ENCODE assay signal across 9 mouse cellular contexts in the genomic region with DNA sequence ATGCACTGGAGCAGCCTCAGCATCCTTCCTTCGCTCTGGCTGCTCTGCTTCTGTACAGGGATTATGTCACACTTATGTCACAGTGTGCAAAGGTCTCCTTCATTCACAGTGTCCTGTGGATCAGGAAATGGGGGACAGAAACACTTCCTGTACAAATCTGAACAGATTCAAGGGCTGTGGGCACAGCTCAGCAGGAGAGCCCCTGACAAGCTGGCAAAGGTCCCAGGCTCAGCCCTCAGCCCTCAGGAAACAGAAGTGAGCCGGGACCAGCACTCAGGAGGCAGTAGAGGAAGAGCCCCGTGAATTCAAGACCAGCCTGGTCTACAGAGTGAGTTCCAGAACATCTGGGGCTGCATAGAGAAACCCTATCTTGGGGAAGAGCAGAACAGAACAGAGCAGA. TPM values are rescaled to one million over a fixed set of nuclear protein-coding genes. Genes with fewer than 3 reads are reported as not detected.
DNase-seq lines count a peak whose midpoint lies in the region; ATAC-seq and TF ChIP-seq lines count a peak whose summit lies in the region.
"Had no signal": no experiment of that assay in that cellular context is flagged by ENCODE, and none has a peak within 500 bp of the region (broad histone marks: within the 10 kb centered on the region; RNA-seq: fewer than 3 reads in every experiment).

No protein-coding gene starts in this region.

- no peaks in the 10 kb centered on the region for H3K27me3 ChIP-seq in limb, embryonic 12.5 days
- H3K27me3 ChIP-seq in limb, embryonic 10.5 days (ENCODE audit: low read depth, poor library complexity, severe bottlenecking), result no peaks in the 10 kb centered on the region
- H3K27me3 ChIP-seq in heart, postnatal 0 days (ENCODE audit: control insufficient read depth, insufficient read depth, low read length), result no peaks in the 10 kb centered on the region
- no peaks in the 10 kb centered on the region for H3K27me3 ChIP-seq in limb, embryonic 15.5 days
- H3K27me3 ChIP-seq: midbrain, embryonic 12.5 days had no signal

- H3K9ac ChIP-seq in limb, embryonic 12.5 days (replicated peaks), result no peak overlapping the region
- H3K9ac ChIP-seq in heart, postnatal 0 days (replicated peaks; ENCODE audit: low read depth, low read length), result no peak overlapping the region
- H3K9ac ChIP-seq in limb, embryonic 15.5 days, result no peak overlapping the region
- H3K9ac ChIP-seq: midbrain, embryonic 12.5 days had no signal

- no peak for TF ChIP-seq CTCF in heart, postnatal 0 days (IDR thresholded peaks at IDR 0.05; ENCODE audit: low read depth)

- TF ChIP-seq EP300 in heart, postnatal 0 days (IDR thresholded peaks at IDR 0.05; ENCODE audit: low read depth), result peak; percentile 78

- H3K36me3 ChIP-seq in limb, embryonic 12.5 days, result no peaks in the 10 kb centered on the region
- H3K36me3 ChIP-seq in limb, embryonic 10.5 days, result no peaks in the 10 kb centered on the region
- no peaks in the 10 kb centered on the region for H3K36me3 ChIP-seq in heart, postnatal 0 days (replicated peaks; ENCODE audit: control insufficient read depth, insufficient read depth, low read length)
- H3K36me3 ChIP-seq in limb, embryonic 15.5 days, result no peaks in the 10 kb centered on the region
- H3K36me3 ChIP-seq: midbrain, embryonic 12.5 days had no signal

- H3K4me2 ChIP-seq in limb, embryonic 12.5 days, result no peak overlapping the region
- no peak overlapping the region for H3K4me2 ChIP-seq in heart, postnatal 0 days (ENCODE audit: low read depth, low read length)
- H3K4me2 ChIP-seq in limb, embryonic 15.5 days, result no peak overlapping the region
- H3K4me2 ChIP-seq: midbrain, embryonic 12.5 days had no signal

- no peak overlapping the region for H3K4me3 ChIP-seq in limb, embryonic 12.5 days (replicated peaks)
- no peak overlapping the region for H3K4me3 ChIP-seq in limb, embryonic 10.5 days
- H3K4me3 ChIP-seq in heart, postnatal 0 days (ENCODE audit: low read depth, low read length), result no peak overlapping the region
- H3K4me3 ChIP-seq in limb, embryonic 15.5 days, result no peak overlapping the region
- H3K4me3 ChIP-seq: midbrain, embryonic 12.5 days had no signal

- no peak for ATAC-seq in limb, embryonic 12.5 days (ENCODE audit: insufficient number of reproducible peaks, insufficient read depth, low FRiP score, low TSS enrichment, low read depth)
- peak; percentile 67 for ATAC-seq in heart, postnatal 0 days (ENCODE audit: insufficient read depth, low read depth)
- ATAC-seq in limb, embryonic 15.5 days (ENCODE audit: insufficient number of reproducible peaks, low FRiP score, low TSS enrichment, low read depth), result no peak

- 43% methylated on average over 3 of the region's 3 CpGs for WGBS in limb, embryonic 12.5 days
- 50% methylated on average over 3 of the region's 3 CpGs for WGBS in limb, embryonic 10.5 days
- WGBS in heart, postnatal 0 days, result 16% methylated on average over 3 of the region's 3 CpGs
- WGBS in limb, embryonic 15.5 days, result 31% methylated on average over 3 of the region's 3 CpGs

- H3K9me3 ChIP-seq in limb, embryonic 12.5 days, result no peaks in the 10 kb centered on the region
- H3K9me3 ChIP-seq in limb, embryonic 10.5 days (replicated peaks), result no peaks in the 10 kb centered on the region
- H3K9me3 ChIP-seq in heart, postnatal 0 days (replicated peaks; ENCODE audit: control insufficient read depth, low read length), result no peaks in the 10 kb centered on the region
- H3K9me3 ChIP-seq in limb, embryonic 15.5 days, result no peaks in the 10 kb centered on the region
- H3K9me3 ChIP-seq: midbrain, embryonic 12.5 days had no signal

- no peaks in the 10 kb centered on the region for H3K4me1 ChIP-seq in limb, embryonic 12.5 days (replicated peaks)
- H3K4me1 ChIP-seq in limb, embryonic 10.5 days, result no peaks in the 10 kb centered on the region; the same call in 1 of the 2 replicates
- H3K4me1 ChIP-seq in heart, postnatal 0 days (ENCODE audit: control insufficient read depth, insufficient read depth), result peaks cover 5% of the 10 kb centered on the region; the same call in 1 of the 2 replicates
- H3K4me1 ChIP-seq in limb, embryonic 15.5 days, result no peaks in the 10 kb centered on the region; the same call in 1 of the 2 replicates
- H3K4me1 ChIP-seq: midbrain, embryonic 12.5 days had no signal

- 0 out of 2 replicates have a peak overlapping the region, but pooled peaks have one; percentile 57 for H3K27ac ChIP-seq in limb, embryonic 12.5 days
- no peak overlapping the region for H3K27ac ChIP-seq in limb, embryonic 10.5 days
- peak overlapping the region; percentile 72 for H3K27ac ChIP-seq in heart, postnatal 0 days (ENCODE audit: low read depth)
- peak overlapping the region; percentile 51 for H3K27ac ChIP-seq in limb, embryonic 15.5 days
- H3K27ac ChIP-seq: midbrain, embryonic 12.5 days had no signal

- peak; percentile 58 to 74 for DNase-seq in adrenal gland, adult (ENCODE audit: inconsistent age in 2 of 2, low spot score in 1 of 2)
- DNase-seq in adrenal gland, adult 18-20 months (ENCODE audit: low spot score in 2 of 2), result no peak
- DNase-seq in limb, embryonic 10.5 days (ENCODE audit: low spot score), result no peak
- peak; percentile 40 for DNase-seq in heart, postnatal 0 days (ENCODE audit: low spot score)
- no peak for DNase-seq in gastrocnemius, adult 8-10 months (ENCODE audit: low spot score in 2 of 2)
- DNase-seq in T-cell, adult 2 months (ENCODE audit: low spot score), result no peak

RNA-seq across cellular contexts. Expression of a gene that starts 23.4 kb away (rescaled TPM):
- total RNA-seq in adrenal gland, adult 18-20 months (2021), result 10 to 100 TPM in 1 of 2 experiments, 1 to 10 TPM in 1; 4.1 to 11.3 TPM
- 30.3 and 32.4 TPM in 2 replicates for polyA plus RNA-seq in limb, embryonic 12.5 days (2016; fragmentation: Nextera tagmentation; extraction: Ambion mirVana)
- polyA plus RNA-seq in limb, embryonic 10.5 days (2016; fragmentation: Nextera tagmentation; extraction: Ambion mirVana), result 25.6 and 29.2 TPM in 2 replicates
- 0.15 and 3.0 TPM in 2 replicates for total RNA-seq in heart, postnatal 0 days (2014; rRNA removed; ENCODE audit: low replicate concordance)
- polyA plus RNA-seq in heart, postnatal 0 days (2015; fragmentation: Nextera tagmentation; extraction: Ambion mirVana), result 8.4 and 10.0 TPM in 2 replicates
- polyA plus RNA-seq in limb, embryonic 15.5 days (2015; fragmentation: Nextera tagmentation; extraction: Ambion mirVana), result 19.9 and 20.1 TPM in 2 replicates
- total RNA-seq in gastrocnemius, adult 8-10 months (2022), result 1 to 10 TPM; 1.7 to 3.2 (median 2.8) TPM

RNA-seq across cellular contexts. Expression of a gene that starts 37.2 kb away (rescaled TPM):
- 10 to 100 TPM; 44.4 to 68.3 TPM for total RNA-seq in adrenal gland, adult 18-20 months (2021)
- polyA plus RNA-seq in limb, embryonic 12.5 days (2016; fragmentation: Nextera tagmentation; extraction: Ambion mirVana), result 5.3 and 6.0 TPM in 2 replicates
- 3.1 and 3.6 TPM in 2 replicates for polyA plus RNA-seq in limb, embryonic 10.5 days (2016; fragmentation: Nextera tagmentation; extraction: Ambion mirVana)
- total RNA-seq in heart, postnatal 0 days (2014; rRNA removed; ENCODE audit: low replicate concordance), result 21.9 and 32.9 TPM in 2 replicates
- 17.7 and 21.3 TPM in 2 replicates for polyA plus RNA-seq in heart, postnatal 0 days (2015; fragmentation: Nextera tagmentation; extraction: Ambion mirVana)
- polyA plus RNA-seq in limb, embryonic 15.5 days (2015; fragmentation: Nextera tagmentation; extraction: Ambion mirVana), result 14.8 and 16.3 TPM in 2 replicates
- total RNA-seq in gastrocnemius, adult 8-10 months (2022), result 10 to 100 TPM in 3 of 4 experiments, 1 to 10 TPM in 1; 6.8 to 14.3 (median 11.5) TPM

RNA-seq across cellular contexts. Expression of a gene that starts 41.8 kb away (rescaled TPM):
- 10 to 100 TPM; 52.6 to 55.4 TPM for total RNA-seq in adrenal gland, adult 18-20 months (2021)
- 122 and 123 TPM in 2 replicates for polyA plus RNA-seq in limb, embryonic 12.5 days (2016; fragmentation: Nextera tagmentation; extraction: Ambion mirVana)
- polyA plus RNA-seq in limb, embryonic 10.5 days (2016; fragmentation: Nextera tagmentation; extraction: Ambion mirVana), result 132 and 144 TPM in 2 replicates
- 36.1 and 46.5 TPM in 2 replicates for total RNA-seq in heart, postnatal 0 days (2014; rRNA removed; ENCODE audit: low replicate concordance)
- polyA plus RNA-seq in heart, postnatal 0 days (2015; fragmentation: Nextera tagmentation; extraction: Ambion mirVana), result 82.8 and 83.4 TPM in 2 replicates
- 99.5 and 106 TPM in 2 replicates for polyA plus RNA-seq in limb, embryonic 15.5 days (2015; fragmentation: Nextera tagmentation; extraction: Ambion mirVana)
- 10 to 100 TPM; 17.6 to 20.9 (median 19.1) TPM for total RNA-seq in gastrocnemius, adult 8-10 months (2022)

Comparison
In these comparisons a context has a peak if more than half of its experiments do, and no peak if none do; other contexts are left out.
1. DNase-seq: peak in adrenal gland, adult (2 of 2) and heart, postnatal 0 days (single experiment); none in adrenal gland, adult 18-20 months (0 of 2), limb, embryonic 10.5 days (single experiment), gastrocnemius, adult 8-10 months (0 of 2) and T-cell, adult 2 months (single experiment).